Mouse (Mus musculus): Measurements from ENCODE around the gene Rbm20. TPM values are rescaled to one million over a fixed set of nuclear protein-coding genes. Genes with fewer than 3 reads are reported as not detected.
A peak's percentile ranks its signal among the peaks of the same experiment; 100 is the strongest.

The Rbm20 gene
- polyA plus RNA-seq, 2 experiments: 0.04 to 0.18 TPM

DNA sequence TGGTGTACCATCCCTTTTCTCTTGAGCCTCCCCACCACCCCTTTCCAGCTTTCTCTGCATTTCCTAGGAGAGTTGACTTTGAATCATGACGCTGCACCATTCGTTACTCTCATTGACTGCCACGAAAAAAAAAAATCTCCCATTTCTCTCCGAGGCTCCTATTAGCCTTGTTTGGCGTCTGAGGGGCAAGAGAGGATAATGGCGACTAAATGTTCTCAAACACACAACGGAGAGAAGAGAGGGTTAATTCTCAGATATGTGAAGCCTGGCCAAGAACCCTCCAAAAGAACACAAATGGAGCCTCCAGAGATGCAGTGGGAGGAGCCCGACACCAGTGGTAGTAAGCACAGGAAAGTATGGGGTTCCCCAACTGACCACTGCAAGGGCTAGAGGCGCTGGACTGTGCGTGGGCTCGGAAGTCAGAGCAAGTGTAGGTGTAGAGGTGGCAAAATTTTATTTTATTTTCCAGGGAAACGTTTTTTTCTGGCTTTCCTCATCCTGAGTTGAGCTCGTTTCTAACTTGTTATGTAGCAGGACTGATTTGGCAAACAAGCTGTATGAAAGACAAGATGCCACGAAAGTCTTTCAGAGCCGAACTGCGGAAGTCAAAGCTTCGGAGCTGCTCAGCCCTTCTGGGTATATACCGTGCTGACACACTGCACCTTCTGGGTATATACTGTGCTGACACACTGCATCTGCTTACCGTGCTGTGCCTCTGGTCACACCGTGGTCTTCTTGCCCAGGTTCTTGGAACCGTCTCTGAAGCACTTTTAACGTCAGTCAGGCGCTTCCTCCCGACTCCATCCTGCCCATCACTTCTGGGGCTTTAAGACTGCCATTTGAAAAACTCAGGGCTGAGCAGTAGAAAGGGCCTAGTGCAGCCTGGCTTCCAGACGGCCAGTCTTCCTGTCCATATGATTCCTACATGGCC, 222.1 kb downstream of the Rbm20 start:
- Histone ChIP-seq H3K9ac (replicated peaks) (no peak overlapping the region), H3K4me1 (replicated peaks; ENCODE audit: control insufficient read depth in 2 of 2, insufficient read depth in 2 of 2, low read length in 1 of 2) (peaks cover 25 to 27% of the 10 kb centered on the region in 2 experiments), H3K9me3 (ENCODE audit: control insufficient read depth, low read length) (no peaks in the 10 kb centered on the region), H3K4me2 (ENCODE audit: low read depth) (no peak overlapping the region), H3K27ac (no peak overlapping the region), H3K27me3 (ENCODE audit: control insufficient read depth, insufficient read depth, low read length) (no peaks in the 10 kb centered on the region), H3K36me3 (replicated peaks; ENCODE audit: control insufficient read depth, insufficient read depth, low read depth) (no peaks in the 10 kb centered on the region), H3K4me3 (ENCODE audit: insufficient read depth in 1 of 2, low read depth in 2 of 2, low read length in 2 of 2) (no peak overlapping the region)
- 74% methylated on average over 25 of the region's 25 CpGs for WGBS (ENCODE audit: insufficient replicate concordance)
- no peak for DNase-seq (ENCODE audit: low read depth in 3 of 3, low spot score in 3 of 3)
- TF ChIP-seq EP300 (IDR thresholded peaks at IDR 0.05; ENCODE audit: low read depth) (no peak), CTCF (IDR thresholded peaks at IDR 0.05; ENCODE audit: low read depth) (no peak)
- no peak for ATAC-seq (ENCODE audit: insufficient read depth)

DNA sequence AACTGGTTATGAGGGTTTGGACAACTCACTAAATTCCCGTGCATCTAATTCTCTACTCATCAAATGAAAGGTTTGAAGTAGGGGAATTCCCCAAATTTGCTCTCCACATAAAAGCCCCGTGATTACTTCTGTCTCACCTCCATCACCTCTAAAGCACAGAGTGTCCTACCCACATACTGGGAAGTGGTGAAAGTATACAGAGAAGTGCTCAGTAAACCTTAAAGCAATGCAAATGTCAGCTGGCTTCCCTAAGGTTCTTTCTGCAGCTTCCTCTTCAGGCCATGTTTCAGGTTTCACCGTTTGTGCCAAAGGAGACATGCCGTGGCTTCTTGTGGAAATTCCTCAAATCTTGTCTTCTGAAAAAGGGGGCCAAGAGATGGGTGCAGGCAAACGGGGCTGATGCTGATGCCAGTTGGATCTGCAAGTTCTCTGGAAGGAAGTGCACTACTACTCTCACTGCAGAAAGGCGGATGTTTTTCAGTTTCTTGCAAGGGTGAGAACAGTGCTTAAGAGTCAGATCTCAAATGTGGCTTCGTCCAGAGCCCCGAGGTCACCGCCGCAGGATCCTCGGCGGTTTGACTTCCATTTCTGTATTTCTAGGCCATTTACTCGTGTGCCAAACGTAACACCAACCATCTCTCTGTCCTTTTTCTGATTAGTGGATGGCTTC, 223.0 kb downstream of the Rbm20 start:
- Histone ChIP-seq H3K4me2 (ENCODE audit: low read depth) (no peak overlapping the region), H3K36me3 (replicated peaks; ENCODE audit: control insufficient read depth, insufficient read depth, low read depth) (no peaks in the 10 kb centered on the region), H3K27me3 (ENCODE audit: control insufficient read depth, insufficient read depth, low read length) (no peaks in the 10 kb centered on the region), H3K9ac (replicated peaks) (no peak overlapping the region), H3K4me1 (replicated peaks; ENCODE audit: control insufficient read depth in 2 of 2, insufficient read depth in 2 of 2, low read length in 1 of 2) (peaks cover 19 to 26% of the 10 kb centered on the region in 2 experiments), H3K4me3 (ENCODE audit: insufficient read depth in 1 of 2, low read depth in 2 of 2, low read length in 2 of 2) (no peak overlapping the region), H3K9me3 (ENCODE audit: control insufficient read depth, low read length) (no peaks in the 10 kb centered on the region), H3K27ac (no peak overlapping the region)
- DNase-seq (ENCODE audit: low read depth in 3 of 3, low spot score in 3 of 3): no peak
- WGBS (ENCODE audit: insufficient replicate concordance): 68% methylated on average over 14 of the region's 14 CpGs
- no peak for TF ChIP-seq EP300 (IDR thresholded peaks at IDR 0.05; ENCODE audit: low read depth)
- TF ChIP-seq CTCF (IDR thresholded peaks at IDR 0.05; ENCODE audit: low read depth): no peak
- no peak for ATAC-seq (ENCODE audit: insufficient read depth)

DNA sequence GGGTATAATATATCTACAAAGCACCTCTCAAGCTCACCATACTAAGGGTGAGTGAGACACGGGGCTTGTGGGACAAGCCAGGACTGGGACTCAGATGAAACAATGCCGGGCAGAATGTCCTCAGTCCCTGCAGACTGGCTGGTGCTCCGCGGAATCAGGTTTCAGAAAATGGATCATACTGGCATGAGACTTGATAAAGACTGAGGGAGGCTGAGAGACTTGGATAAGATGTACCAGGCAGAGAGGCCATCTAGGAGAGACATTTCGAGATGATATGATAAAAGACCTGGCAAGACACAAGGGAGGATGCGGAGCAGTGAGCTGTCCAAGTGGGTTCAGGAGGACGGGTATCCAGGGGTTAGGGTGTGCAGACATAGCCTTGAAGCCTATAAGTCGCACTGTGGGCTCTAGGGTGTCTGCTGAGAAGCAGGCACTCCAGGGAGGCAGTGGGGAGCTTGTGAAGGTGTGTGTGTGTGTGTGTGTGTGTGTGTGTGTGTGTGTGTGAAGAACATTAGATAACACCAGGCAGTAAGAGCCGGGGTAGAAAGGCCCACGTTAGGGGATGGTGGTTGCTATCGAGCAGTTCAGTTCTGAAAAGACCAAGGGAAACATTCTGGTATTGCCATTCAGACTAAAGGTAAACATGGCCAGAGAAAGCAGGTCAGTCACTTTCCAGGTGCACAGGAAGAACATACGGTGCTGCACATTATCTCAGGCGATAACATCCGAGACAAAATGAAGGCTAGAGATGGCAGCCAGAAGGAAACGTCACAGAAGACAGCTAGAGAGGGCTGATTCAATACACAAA, 225.0 kb downstream of the Rbm20 start:
- Histone ChIP-seq H3K4me3 (ENCODE audit: insufficient read depth in 1 of 2, low read depth in 2 of 2, low read length in 2 of 2) (peak overlapping the region; percentile 53 to 98), H3K4me2 (ENCODE audit: low read depth) (peak overlapping the region; percentile 98), H3K27me3 (ENCODE audit: control insufficient read depth, insufficient read depth, low read length) (no peaks in the 10 kb centered on the region), H3K9ac (replicated peaks) (peak overlapping the region; percentile 94), H3K4me1 (replicated peaks; ENCODE audit: control insufficient read depth in 2 of 2, insufficient read depth in 2 of 2, low read length in 1 of 2) (peaks cover 22 to 30% of the 10 kb centered on the region in 2 experiments), H3K36me3 (replicated peaks; ENCODE audit: control insufficient read depth, insufficient read depth, low read depth) (no peaks in the 10 kb centered on the region), H3K9me3 (ENCODE audit: control insufficient read depth, low read length) (no peaks in the 10 kb centered on the region), H3K27ac (peak overlapping the region; percentile 93)
- ATAC-seq (ENCODE audit: insufficient read depth) (peak; percentile 30), DNase-seq (ENCODE audit: low read depth in 3 of 3, low spot score in 3 of 3) (peak in 1 of 3 experiments; percentile 59)
- TF ChIP-seq CTCF (IDR thresholded peaks at IDR 0.05; ENCODE audit: low read depth): no peak
- peak; percentile 78 for TF ChIP-seq EP300 (IDR thresholded peaks at IDR 0.05; ENCODE audit: low read depth)
- WGBS (ENCODE audit: insufficient replicate concordance): 17% methylated on average over 15 of the region's 15 CpGs

DNA sequence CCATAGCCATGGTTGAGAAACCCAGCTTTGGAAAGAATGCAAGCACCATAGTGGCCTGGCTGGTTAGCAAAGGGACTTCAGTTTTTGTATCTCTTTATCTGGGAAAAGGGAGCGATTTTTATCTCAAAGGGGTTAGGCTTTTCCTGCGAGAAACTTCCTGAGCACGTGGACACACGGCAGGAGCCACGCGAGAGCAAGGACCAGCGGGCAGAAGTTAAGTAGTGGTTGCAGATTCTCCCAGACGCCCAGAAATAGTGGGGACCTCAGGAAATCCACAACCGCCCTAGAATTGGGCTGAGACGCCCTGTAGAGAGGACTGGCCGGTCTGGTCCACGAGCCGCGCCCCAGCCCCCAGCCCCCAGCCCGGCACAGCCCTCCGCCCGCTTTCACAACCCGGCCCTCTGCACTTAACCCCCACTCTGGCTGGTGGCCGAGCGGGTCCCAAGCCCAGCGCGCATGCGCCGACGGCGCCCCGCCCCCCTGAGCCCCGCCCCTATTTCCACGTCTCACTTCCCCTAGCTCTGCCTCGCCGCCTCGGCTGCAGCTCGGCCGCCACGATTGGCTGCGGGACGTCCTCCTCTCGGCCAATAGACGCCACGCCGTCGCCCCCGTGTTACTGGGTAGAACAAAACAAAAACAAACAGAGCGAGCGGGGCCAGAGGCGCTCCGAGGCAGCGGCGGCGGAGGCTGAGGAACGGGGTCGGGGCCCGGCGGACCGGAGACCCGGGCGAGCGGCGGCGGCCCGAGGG, 225.8 kb downstream of the Rbm20 start:
- Histone ChIP-seq H3K9ac (replicated peaks) (peak overlapping the region; percentile 94), H3K4me1 (replicated peaks; ENCODE audit: control insufficient read depth in 2 of 2, insufficient read depth in 2 of 2, low read length in 1 of 2) (peaks cover 22 to 30% of the 10 kb centered on the region in 2 experiments), H3K4me3 (ENCODE audit: insufficient read depth in 1 of 2, low read depth in 2 of 2, low read length in 2 of 2) (peak overlapping the region; percentile 87 to 98), H3K27ac (peak overlapping the region; percentile 93), H3K36me3 (replicated peaks; ENCODE audit: control insufficient read depth, insufficient read depth, low read depth) (no peaks in the 10 kb centered on the region), H3K4me2 (ENCODE audit: low read depth) (peak overlapping the region; percentile 98), H3K27me3 (ENCODE audit: control insufficient read depth, insufficient read depth, low read length) (no peaks in the 10 kb centered on the region), H3K9me3 (ENCODE audit: control insufficient read depth, low read length) (no peaks in the 10 kb centered on the region)
- TF ChIP-seq EP300 (IDR thresholded peaks at IDR 0.05; ENCODE audit: low read depth) (no peak), CTCF (IDR thresholded peaks at IDR 0.05; ENCODE audit: low read depth) (peak; percentile 8; the same call in 1 of the 2 replicates)
- DNase-seq (ENCODE audit: low read depth in 3 of 3, low spot score in 3 of 3) (peak; percentile 94 to 96 (median 94)), ATAC-seq (ENCODE audit: insufficient read depth) (peak; percentile 95)
- WGBS (ENCODE audit: insufficient replicate concordance): under 1% methylated on average over 60 of the region's 61 CpGs
